Mouse (Mus musculus): ENCODE measurements at regions not wholly inside any gene's neighbourhood (a gene's known extent, or its start where the extent isn't known, plus 50 kb on each side); places are given as distances from the start of the nearest gene placed in this dataset.
"Not testable (repeated sequence)": the region's sequence is repeated elsewhere in the genome, so short reads cannot be mapped to it uniquely, and the experiment has no call there.

GRCm38 (mm10) chr11:40545537-40545936 is 149.5 kb downstream of the Mat2b start:
- ChIA-PET CTCF (interaction anchor here in 1 of 4 experiments (0.6 kb wide), 1 partner anchor 960 kb away, joined by 3 read pairs; no protein-coding TSS in a partner anchor), POLR2A (no interaction called here)

GRCm38 (mm10) chr11:40540229-40540628 is 154.8 kb downstream of the Mat2b start:
- ChIA-PET POLR2A (interaction anchor here in 1 of 4 experiments (0.7 kb wide), 1 partner anchor 62 kb away, joined by 3 read pairs; no protein-coding TSS in a partner anchor), CTCF (interaction anchor here in 2 of 4 experiments (0.6 to 1.2 kb wide), 2 partner anchors 48 to 128 kb away, joined by 4 read pairs; no protein-coding TSS in a partner anchor)

GRCm38 (mm10) chr11:40539776-40540175 is 155.2 kb downstream of the Mat2b start:
- CTCF ChIA-PET, result interaction anchor here in 1 of 4 experiments (1.2 kb wide), 1 partner anchor 48 kb away, joined by 4 read pairs; no protein-coding TSS in a partner anchor
- POLR2A ChIA-PET, result no interaction called here

- CTCF ChIA-PET, result interaction anchor here in 3 of 4 experiments (0.6 to 1.5 kb wide), 4 partner anchors 58 to 157 kb away, joined by 3 to 5 read pairs (median 3); no protein-coding TSS in a partner anchor
- POLR2A ChIA-PET, result interaction anchor here in 2 of 4 experiments (0.6 kb wide), 2 partner anchors 44 to 64 kb away, joined by 3 to 4 read pairs; no protein-coding TSS in a partner anchor
Measured at GRCm38 (mm10) chr11:40536236-40536765, 158.7 kb downstream of the Mat2b start.

GRCm38 (mm10) chr11:40510325-40511239 is 184.4 kb downstream of the Mat2b start:
- CTCF ChIA-PET, result no interaction called here
- POLR2A ChIA-PET, result interaction anchor here in 1 of 4 experiments (0.5 kb wide), 1 partner anchor 217 kb away, joined by 3 read pairs; no protein-coding TSS in a partner anchor

GRCm38 (mm10) chr11:40491599-40491998 is 203.4 kb downstream of the Mat2b start:
- CTCF ChIA-PET, result interaction anchor here in 1 of 4 experiments (0.8 kb wide), 1 partner anchor 48 kb away, joined by 4 read pairs; no protein-coding TSS in a partner anchor
- POLR2A ChIA-PET, result interaction anchor here in 1 of 4 experiments (0.6 kb wide), 1 partner anchor 202 kb away, joined by 3 read pairs; no protein-coding TSS in a partner anchor

GRCm38 (mm10) chr11:40478171-40478570 is 216.8 kb downstream of the Mat2b start:
- ChIA-PET CTCF (interaction anchor here in 1 of 4 experiments (1.4 kb wide), 1 partner anchor 58 kb away, joined by 3 read pairs; no protein-coding TSS in a partner anchor), POLR2A (interaction anchor here in 3 of 4 experiments (0.9 to 1.2 kb wide), 4 partner anchors 14 to 277 kb away, joined by 3 to 4 read pairs (median 3); partner anchors contain the start of gene Ccng1 (in 2 of the 3))

GRCm38 (mm10) chr11:40477294-40477693 is 217.7 kb downstream of the Mat2b start:
- ChIA-PET POLR2A (interaction anchor here in 1 of 4 experiments (1.1 kb wide), 1 partner anchor 278 kb away, joined by 4 read pairs; the partner anchor contains the start of gene Ccng1), CTCF (interaction anchor here in 1 of 4 experiments (1.4 kb wide), 1 partner anchor 59 kb away, joined by 3 read pairs; no protein-coding TSS in a partner anchor)

GRCm38 (mm10) chr11:40469080-40469705 is 225.8 kb downstream of the Mat2b start:
- POLR2A ChIA-PET, result no interaction called here

GRCm38 (mm10) chr11:40456571-40456970 is 238.4 kb downstream of the Mat2b start:
- CTCF ChIA-PET, result no interaction called here
- POLR2A ChIA-PET, result no interaction called here

More at GRCm38 (mm10) chr11:40469080-40469705, 225.8 kb downstream of the Mat2b start:
- CTCF ChIA-PET, result interaction anchor here in 1 of 4 experiments (0.6 kb wide), 1 partner anchor 131 kb away, joined by 3 read pairs; no protein-coding TSS in a partner anchor

GRCm38 (mm10) chr11:40454994-40455393 is 240.0 kb downstream of the Mat2b start:
- CTCF ChIA-PET, POLR2A ChIA-PET: not testable (repeated sequence)

GRCm38 (mm10) chr11:40446846-40447245 is 248.2 kb downstream of the Mat2b start:
- ChIA-PET POLR2A (no interaction called here), CTCF (no interaction called here)

GRCm38 (mm10) chr11:40434002-40434401 is 261.0 kb downstream of the Mat2b start:
- POLR2A ChIA-PET, result no interaction called here
- CTCF ChIA-PET, result no interaction called here

- CTCF ChIA-PET, result no interaction called here
- POLR2A ChIA-PET, result interaction anchor here in 1 of 4 experiments (1.0 kb wide), 1 partner anchor 43 kb away, joined by 3 read pairs; no protein-coding TSS in a partner anchor
Measured at GRCm38 (mm10) chr11:40428858-40429257, 266.1 kb downstream of the Mat2b start.

- ChIA-PET POLR2A (no interaction called here), CTCF (no interaction called here)
Measured at GRCm38 (mm10) chr11:40424316-40424715, 270.7 kb downstream of the Mat2b start.

- CTCF ChIA-PET, result no interaction called here
Measured at GRCm38 (mm10) chr11:40407571-40407970, 287.4 kb downstream of the Mat2b start.

GRCm38 (mm10) chr11:40402249-40402648 is 292.8 kb downstream of the Mat2b start:
- POLR2A ChIA-PET, result no interaction called here
- CTCF ChIA-PET, result no interaction called here

More at GRCm38 (mm10) chr11:40407571-40407970, 287.4 kb downstream of the Mat2b start:
- POLR2A ChIA-PET, result no interaction called here

GRCm38 (mm10) chr11:40397453-40398104 is 297.4 kb downstream of the Mat2b start:
- CTCF ChIA-PET, result no interaction called here
- POLR2A ChIA-PET, result interaction anchor here in 1 of 4 experiments (0.7 kb wide), 1 partner anchor 11 kb away, joined by 3 read pairs; no protein-coding TSS in a partner anchor

- ChIA-PET POLR2A (no interaction called here), CTCF (no interaction called here)
Measured at GRCm38 (mm10) chr11:40395331-40395730, 299.7 kb downstream of the Mat2b start.

All from embryonic stem cell, embryonic (primary cell).